Mouse (Mus musculus): Measurements from ENCODE around the gene Hoxb8.

GRCm38 (mm10) chr11:96323154-96323553 is 41.4 kb downstream of the Hoxb8 start, which contains the start of gene Hoxb3:
- no peak for TF ChIP-seq CTCF (conservative IDR thresholded peaks at IDR 0.05; ENCODE audit: low read length)
- TF ChIP-seq POU5F1 (IDR thresholded peaks at IDR 0.05; ENCODE audit: borderline replicate concordance, low read length): no peak
- no peak for TF ChIP-seq NANOG (IDR thresholded peaks at IDR 0.05; ENCODE audit: borderline replicate concordance, low read length)
